Mouse (Mus musculus) G1E (cell line): Measurements from ENCODE around the gene Hmmr.

Experiments used
- CTCF ChIP-seq: IDR thresholded peaks from 2 replicates; pipeline ENCODE4 v1.5.1; 2012; ENCODE audit warnings: low read depth, low read length, inconsistent platforms, mixed read lengths
- GATA2 ChIP-seq: IDR thresholded peaks from 2 replicates; pipeline ENCODE4 v1.6.1; 2012; ENCODE audit warnings: low read depth, low read length, inconsistent platforms, borderline replicate concordance

DNA sequence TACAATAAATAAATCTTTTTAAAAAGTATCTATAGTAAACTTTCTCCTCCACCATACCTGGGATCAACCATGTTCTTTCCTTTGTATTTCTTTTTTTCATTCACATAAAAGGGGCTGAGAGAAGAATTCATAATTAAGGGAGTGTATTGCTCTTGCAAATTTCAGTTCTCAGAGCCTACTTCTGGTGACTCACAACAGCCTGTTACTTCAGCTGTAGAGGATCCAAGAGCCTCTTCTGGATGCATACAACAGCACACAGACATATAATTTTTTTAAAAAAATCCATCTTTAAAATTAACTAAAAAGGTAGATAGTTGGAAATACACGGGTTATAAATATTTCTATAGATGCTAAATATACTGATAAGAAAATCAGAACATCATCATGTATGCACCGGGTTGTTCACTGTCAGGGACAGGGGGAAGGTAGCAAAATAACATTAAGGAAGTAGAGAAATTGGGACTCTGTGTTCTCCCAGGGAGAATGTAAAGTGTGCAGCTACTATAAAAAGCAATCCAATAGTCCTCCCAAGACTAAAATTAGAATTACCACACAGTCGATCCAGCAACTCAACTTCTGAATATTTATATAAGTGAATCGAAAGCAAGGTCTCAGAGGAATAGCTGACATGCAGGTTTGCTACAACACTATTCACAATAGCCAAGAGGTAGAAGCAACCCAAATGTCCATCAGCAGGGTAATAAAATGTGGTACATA is 58.0 kb downstream of the Hmmr start:
- TF ChIP-seq CTCF: no peak
- no peak for TF ChIP-seq GATA2
